Mouse (Mus musculus) heart, postnatal 4 days (tissue): ENCODE results near the gene Eaf2. TPM values are rescaled to one million over a fixed set of nuclear protein-coding genes. Genes with fewer than 3 reads are reported as not detected.
A peak's percentile ranks its signal among the peaks of the same experiment; 100 is the strongest.
"Not testable (repeated sequence)": the region's sequence is repeated elsewhere in the genome, so short reads cannot be mapped to it uniquely, and the experiment has no call there.

Experiments used
- DNase-seq: peaks from one replicate; pipeline ENCODE4 v3.0.0; 2021
- total RNA-seq, 2 experiments: library from RNA; stranded (reverse); gene quantifications; 2 replicates each; pipeline ENCODE4 v1.2.3; 2021

Eaf2 gene
- 1 to 10 TPM; 1.1 to 1.5 TPM for total RNA-seq

- peak; percentile 95 for DNase-seq
Measured at GRCm38 (mm10) chr16:36874583-36875275, at the start of gene Eaf2, which contains the start of gene Golgb1. Gene Eaf2 (minus strand): TSS chr16:36875003. Gene Golgb1 (plus strand): TSS chr16:36875140.

DNA sequence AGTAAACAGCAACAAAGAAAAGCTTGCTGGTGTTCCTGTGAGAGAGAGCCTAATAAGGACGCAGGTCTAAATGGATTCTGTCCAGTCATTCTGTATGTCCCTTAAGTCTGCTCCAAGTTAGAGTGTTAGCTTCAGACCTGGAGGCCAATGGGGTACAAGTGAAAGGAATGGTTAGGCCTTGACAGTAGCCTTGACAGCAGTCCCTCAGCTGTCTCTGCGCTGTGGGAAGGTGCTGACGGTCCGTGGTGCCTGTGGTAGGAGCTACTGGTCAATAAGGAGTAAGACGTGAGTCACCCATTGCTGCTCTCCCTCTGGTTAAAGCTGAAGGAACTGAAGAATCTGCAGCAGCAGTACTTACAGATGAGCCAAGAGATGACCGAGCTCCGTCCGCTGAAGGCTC is 49.5 kb upstream of the Eaf2 start:
- DNase-seq, result no peak

- no peak for DNase-seq
Measured at GRCm38 (mm10) chr16:36921980-36922379, 47.2 kb upstream of the Eaf2 start.

DNA sequence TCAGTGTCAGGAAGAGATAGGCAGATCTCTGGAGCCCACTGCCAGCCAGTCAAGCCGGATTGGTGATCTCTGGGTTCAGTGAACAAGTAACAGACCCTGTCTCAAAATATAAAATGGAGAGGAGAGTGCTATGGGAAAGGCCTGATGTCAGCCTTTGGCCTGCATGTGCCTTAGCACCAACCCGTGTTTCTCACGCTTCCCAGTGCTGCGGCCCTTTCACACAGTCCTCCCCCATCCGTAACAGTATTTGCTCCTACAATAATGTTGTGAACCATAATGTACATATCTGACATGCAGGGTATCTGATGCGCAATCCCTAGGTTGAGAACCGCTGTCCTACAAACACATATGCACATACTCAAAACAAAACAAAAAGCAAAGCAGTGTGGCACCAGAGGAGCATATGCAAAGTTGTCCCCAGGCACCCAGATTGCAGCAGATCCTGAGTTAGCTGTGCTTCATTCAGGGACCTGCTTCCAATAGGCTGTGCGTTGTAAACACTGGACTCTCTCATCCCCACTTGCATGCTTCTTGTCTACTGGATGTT is 46.3 kb upstream of the Eaf2 start:
- DNase-seq, result no peak

- DNase-seq, result no peak
Measured at GRCm38 (mm10) chr16:36920410-36920809, 45.6 kb upstream of the Eaf2 start.

DNA sequence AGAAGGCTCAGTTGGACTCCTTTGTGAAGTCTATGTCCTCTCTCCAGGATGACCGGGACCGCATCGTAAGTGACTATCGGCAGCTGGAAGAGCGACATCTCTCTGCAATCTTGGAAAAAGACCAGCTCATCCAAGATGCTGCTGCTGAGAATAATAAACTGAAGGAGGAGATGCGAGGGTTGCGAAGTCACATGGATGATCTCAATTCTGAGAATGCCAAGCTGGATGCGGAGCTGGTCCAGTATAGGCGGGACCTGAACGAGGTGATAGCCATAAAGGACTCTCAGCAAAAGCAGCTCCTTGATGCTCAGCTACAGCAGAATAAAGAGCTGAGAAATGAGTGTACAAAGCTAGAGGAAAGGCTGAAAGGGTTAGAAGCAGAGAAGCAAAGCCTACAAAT is 43.7 kb upstream of the Eaf2 start:
- no peak for DNase-seq

DNA sequence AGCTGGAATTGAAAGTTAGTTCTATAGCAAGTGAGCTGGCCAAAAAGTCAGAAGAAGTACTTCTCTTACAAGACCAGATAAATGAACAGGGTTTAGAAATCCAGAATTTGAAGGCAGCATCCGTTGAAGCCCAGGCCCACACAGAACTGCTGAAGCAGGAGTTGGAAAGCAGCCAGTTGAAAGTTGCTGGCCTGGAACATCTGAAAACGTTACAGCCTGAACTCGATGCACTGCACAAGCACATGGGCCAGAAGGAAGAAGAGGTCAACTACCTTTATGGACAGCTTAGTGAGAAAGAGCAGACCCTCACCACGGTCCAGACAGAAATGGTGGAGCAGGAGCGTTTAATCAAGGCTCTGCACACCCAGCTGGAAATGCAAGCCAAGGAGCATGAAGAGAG is 39.4 kb upstream of the Eaf2 start:
- DNase-seq, result no peak

DNA sequence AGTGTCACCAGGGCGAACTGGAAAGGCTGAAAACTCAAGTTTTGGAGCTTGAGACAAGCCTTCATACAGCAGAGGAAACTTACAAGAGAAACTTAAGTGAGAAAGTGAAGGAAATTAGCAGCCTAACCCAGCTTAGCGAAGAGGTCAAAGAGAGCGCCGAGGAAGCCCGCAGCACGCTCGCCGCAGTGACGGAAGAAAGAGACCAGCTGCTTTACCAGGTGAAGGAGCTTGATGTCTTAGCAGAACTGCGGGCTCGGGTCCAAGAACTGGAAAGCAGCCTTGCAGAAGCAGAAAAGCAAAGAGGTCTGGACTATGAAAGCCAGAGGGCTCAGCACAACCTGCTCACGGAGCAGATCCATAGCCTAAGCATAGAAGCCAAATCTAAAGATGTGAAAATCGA is 37.5 kb upstream of the Eaf2 start:
- no peak for DNase-seq

DNA sequence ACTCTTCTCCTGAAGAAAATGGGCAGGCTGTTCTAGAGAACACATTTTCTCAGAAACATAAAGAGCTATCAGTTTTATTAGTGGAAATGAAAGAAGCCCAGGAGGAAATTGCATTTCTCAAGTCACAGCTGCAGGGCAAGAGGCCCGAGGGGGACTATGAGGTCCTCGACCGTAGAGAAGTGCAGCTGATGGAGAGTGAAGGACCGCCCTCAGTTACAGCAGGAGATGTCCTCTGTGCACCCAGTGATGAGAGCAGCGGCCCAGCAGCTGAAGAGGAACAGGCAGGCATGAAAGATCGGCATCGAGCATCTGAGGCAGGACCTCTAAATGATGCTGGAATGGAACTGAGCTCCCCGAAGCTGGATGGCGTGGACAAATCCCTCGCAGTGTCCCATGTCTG is 37.1 kb upstream of the Eaf2 start:
- DNase-seq, result no peak

DNA sequence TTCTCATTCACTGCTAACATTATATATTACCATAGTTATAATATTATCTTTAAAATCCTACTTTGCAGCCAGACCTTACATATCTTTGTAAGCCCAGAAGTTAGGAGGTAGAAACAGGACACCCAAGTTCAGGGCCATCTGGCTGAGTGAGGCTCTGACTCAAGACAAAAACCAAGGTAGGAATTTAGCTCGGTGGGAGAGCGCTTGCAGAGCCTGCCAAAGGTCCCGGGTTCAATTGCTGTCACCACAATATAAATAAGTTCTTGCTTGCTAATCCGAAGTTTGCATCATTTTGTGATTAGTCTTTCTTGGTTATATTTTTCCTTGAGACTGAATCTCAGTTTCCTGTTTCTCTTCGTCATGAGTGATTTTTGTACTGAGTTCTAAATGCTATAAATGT is 28.4 kb upstream of the Eaf2 start:
- no peak for DNase-seq

DNA sequence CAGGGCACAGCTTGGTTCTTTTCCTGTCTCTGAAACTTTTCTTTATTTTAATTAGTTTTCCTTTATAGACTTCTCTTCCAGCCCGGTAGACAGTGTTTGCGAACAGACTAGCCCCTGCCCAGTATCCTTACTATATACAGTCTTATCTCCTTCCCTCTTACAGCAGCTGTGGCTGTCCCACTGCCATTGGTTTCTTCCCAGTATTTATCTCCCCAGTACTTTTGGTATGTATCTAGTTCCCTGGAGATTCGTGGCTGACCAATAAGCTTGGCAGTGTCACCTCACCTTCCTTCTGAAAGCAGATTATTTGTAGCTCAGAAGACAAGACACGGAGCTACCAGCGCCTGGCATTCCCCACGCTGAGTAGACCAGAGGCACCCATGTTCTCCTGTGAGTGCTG is 21.9 kb upstream of the Eaf2 start:
- DNase-seq, result no peak

DNA sequence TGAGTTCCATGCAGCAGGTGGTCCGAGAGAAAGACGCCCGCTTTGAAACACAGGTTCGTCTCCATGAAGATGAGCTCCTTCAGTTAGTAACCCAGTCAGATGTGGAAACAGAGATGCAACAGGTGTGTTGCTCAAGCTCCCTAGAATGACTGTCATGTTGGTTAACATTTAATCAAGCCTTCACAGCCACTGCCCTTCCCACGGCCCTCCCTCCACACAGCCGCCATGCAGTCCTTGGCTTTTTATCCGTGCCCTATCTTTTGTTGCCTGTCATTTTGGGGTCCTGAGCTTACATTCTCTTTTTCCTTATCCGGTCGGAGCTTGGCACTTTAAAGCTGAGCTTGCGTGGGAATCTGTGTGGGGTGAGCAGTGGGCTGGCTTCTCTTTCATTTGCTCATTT is 18.5 kb upstream of the Eaf2 start:
- no peak for DNase-seq

- DNase-seq, result no peak
Measured at GRCm38 (mm10) chr16:36891415-36891814, 16.6 kb upstream of the Eaf2 start.

DNA sequence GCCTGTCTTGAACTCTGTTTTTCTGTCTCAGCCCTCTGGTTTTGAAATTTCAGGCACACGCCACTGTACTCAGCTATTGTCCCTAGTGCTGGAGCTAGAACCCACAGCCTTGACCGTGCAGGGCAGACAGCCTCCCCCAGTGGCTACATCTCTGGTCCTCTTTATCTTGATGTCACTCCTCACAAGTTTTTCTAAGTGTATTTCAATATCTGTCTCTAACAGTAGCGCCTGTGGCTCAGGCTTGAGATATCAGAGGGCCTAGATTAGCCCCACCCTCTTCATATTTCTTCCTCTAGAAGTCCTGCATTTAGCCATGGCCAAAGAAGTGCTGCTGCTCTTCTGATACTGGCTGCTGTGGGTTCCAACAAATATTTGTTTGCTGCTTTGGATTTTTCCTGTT is 15.8 kb upstream of the Eaf2 start:
- DNase-seq, result no peak

- DNase-seq, result peak; percentile 17
Measured at GRCm38 (mm10) chr16:36887546-36887945, 12.7 kb upstream of the Eaf2 start.

GRCm38 (mm10) chr16:36885912-36886311 is 11.1 kb upstream of the Eaf2 start:
- no peak for DNase-seq

- DNase-seq, result peak; percentile 52
Measured at GRCm38 (mm10) chr16:36884881-36885280, 10.1 kb upstream of the Eaf2 start.

DNA sequence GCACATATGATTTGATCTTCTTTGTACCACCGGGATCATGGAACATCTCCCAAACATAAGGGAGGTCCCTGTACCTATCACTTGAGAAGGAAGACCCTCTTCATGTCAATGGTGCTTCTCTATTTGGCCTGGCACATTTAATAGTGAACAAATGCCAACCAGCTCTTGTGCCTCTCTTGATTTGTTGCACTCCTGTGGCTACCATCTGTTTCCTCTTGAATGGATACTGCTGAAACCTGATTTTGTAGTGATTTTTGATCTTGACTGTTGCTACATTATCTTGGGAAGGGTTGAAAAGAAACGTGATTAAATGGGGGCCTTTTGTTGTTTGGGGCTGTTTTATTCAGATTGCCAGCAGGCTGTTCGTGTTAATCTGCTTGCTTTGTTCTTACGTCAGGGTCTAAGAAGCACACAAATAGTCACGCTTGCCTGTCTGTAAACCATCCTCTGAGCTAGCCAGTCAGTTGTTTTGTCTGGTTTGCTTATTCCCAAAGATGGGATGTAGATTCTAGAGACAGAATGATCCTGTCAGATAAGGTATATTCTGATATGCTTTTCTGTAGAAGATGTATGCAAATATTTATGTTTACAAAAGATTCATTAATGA is 8.0 kb upstream of the Eaf2 start:
- no peak for DNase-seq

- no peak for DNase-seq
Measured at GRCm38 (mm10) chr16:36877316-36877715, 2.5 kb upstream of the Eaf2 start.

DNA sequence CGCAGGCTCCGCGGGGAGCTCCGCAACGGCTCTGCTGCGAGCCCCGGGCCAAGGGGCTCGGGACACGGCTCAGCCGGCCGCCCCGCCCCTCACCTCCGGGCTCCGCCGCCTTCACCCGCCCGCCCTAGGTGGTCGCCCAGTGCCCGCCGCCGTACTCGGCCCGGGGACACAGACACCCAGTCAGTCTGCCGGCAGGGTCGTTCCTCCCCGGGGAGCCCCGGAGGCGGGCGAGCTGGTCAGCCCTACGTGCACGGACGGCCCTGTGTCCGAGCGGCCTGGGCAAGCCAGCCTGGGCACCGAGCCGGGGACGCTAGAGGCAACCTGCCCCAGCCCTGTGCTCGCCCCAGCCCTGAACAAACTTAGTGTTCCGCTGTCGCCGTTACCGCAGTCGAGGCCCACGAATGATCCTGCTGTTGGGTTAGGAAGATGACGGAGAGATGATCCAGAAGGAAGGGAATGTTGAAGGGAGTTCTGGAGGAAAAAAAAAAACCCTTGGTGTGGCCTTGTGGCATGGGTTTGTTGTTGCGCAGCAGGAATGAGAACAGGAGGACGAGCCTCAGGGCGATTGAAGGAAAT is 561 bp upstream of the Eaf2 start:
- no peak for DNase-seq

GRCm38 (mm10) chr16:36869442-36869841 is 5.4 kb downstream of the Eaf2 start:
- DNase-seq, result no peak

DNA sequence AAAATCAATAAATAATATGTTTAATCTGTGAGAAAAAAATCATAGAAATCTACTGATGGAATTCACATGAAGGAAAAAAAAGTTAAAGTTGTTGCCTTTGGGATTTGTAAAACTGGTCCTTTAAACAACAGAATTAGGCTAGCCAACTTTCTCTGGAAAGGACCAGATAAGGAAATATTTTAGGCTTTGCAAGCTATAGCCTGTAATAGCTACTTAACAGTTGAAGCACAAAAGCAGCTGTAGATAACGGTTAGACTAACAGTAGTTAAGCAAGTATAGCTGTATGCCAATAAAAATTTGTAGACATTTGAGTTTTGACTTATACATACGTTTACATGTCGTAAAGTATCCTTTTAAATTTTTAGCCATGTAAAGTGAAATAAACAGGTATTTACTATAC is 11.2 kb downstream of the Eaf2 start:
- DNase-seq, result no peak

DNA sequence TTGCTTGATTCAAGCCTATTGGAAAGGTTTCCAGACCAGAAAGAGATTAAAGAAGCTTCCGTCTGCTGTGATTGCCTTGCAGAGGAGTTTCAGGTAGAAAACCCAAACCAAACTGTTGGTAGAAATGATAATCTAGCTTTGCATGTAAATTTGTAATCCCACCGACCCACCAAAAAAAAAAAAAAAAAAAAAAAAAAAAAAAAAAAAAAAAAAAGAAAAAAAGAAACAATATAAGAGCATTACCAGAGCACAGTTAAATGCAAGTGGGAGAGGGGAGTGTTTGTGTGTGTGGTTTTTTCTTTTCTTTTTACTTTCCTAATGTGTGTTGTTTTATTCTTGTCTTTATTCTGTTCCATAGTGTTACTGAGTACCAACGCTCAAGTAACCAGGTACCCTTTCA is 23.6 kb downstream of the Eaf2 start:
- no peak for DNase-seq

- DNase-seq, result not testable (repeated sequence)
Measured at GRCm38 (mm10) chr16:36846894-36847293, 27.9 kb downstream of the Eaf2 start.
